Mouse (Mus musculus): Measurements from ENCODE around the gene Maml3.

Gene Maml3

DNA sequence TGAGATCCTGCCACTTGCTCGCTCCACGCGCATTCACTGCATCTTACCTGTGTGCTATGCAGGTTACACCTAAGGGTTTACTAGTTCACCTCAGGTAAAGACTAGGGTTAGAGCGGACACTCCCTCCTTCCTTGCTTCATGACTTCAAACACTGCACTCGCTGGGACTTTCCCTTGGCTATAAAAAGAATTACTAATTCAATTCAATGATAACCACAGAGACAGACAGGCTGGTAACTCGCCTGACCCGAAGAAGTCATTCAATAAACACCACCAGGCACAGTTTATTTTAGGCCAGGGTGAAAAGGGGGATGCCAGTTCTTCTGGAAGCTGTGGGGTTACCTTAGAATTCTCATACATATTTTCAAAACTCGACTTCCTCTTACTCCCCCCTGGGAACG lies 199.0 kb downstream of the Maml3 start:
- no peak for DNase-seq

- DNase-seq, result no peak
Measured at GRCm38 (mm10) chr3:51904357-51904855, 200.5 kb downstream of the Maml3 start.

GRCm38 (mm10) chr3:51901151-51901550 lies 203.7 kb downstream of the Maml3 start:
- DNase-seq, result no peak

GRCm38 (mm10) chr3:51894514-51894913 lies 210.4 kb downstream of the Maml3 start:
- DNase-seq, result no peak

GRCm38 (mm10) chr3:51891562-51892119 lies 213.2 kb downstream of the Maml3 start:
- DNase-seq, result no peak

- no peak for DNase-seq
Measured at GRCm38 (mm10) chr3:51890181-51890580, 214.7 kb downstream of the Maml3 start.

GRCm38 (mm10) chr3:51889776-51890175 lies 215.1 kb downstream of the Maml3 start:
- peak; percentile 53 for DNase-seq

DNA sequence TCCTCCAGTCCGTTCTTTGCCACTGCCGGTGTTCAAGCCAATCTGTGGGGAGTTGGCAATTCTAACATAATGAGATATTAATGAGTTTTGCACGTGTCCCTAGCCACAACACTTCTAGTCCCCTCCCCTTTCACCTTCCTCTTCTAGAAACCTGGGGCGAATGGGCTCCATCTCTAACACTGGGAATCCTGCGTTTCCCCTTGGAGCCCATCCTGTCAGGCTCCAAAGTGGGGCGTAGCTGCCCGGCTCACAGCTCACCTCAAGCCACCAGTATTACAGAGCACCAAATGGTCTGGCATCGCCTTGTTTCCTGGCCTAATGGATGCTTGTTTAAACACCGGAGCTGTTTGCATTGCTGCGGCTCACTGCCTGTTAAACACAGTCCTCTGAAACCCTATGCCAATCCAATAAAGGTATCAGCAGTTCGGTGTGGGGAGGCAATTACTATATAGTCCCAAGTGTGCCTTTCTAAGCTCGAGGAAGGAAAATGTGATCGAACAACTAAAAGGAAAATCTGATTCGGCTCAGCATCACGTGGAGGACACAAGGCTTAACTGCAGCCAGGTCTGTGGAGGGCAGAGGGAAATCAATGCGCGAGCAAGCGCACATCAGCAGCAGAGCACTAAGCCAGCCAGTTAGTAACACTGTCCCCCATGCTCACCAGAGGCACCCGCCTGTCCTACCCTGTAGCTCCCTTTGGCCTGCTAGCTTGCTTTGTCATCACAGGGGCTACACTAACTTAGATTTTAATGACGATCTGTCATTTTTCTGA lies 216.0 kb downstream of the Maml3 start:
- no peak for DNase-seq

GRCm38 (mm10) chr3:51888295-51888661 lies 216.6 kb downstream of the Maml3 start:
- DNase-seq, result no peak

DNA sequence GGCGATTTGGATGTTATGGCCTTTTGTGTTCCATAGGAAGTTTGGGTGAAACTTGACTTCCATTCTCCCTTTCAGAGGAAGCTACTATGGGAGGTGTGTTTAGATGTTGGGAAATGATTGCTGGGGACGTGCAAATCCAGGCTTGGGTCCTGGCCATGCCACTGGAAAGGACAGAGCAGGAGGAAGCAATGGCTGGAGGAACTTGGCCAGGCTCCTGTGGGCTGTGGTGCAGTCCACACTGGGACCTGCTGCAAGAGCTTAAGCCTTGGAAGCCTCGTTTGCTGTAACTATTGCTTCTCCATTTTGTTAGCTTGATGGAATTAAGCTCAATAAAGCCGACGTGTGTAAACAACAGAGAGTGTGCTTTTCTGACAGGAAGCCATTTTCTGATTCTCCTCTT lies 219.0 kb downstream of the Maml3 start:
- no peak for DNase-seq

DNA sequence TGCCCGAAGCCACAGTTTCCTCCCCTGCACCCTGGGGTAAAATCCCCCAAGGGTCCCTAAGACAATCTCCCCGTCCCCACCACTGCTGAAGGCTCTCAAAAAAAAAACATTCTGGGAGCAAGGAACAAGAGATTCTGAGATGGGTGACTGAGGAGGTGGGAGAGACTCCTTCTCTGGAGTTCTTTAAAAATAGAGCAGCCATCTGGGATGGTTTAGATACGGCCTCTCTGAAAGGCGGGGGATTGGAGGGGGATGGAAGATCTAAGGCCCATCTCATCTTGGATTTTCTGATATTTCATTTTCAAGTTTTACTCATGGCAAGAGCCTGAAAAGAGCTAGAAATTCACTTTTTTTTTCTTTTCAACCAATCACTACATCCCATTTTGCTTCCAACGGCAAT lies 219.4 kb downstream of the Maml3 start:
- no peak for DNase-seq

DNA sequence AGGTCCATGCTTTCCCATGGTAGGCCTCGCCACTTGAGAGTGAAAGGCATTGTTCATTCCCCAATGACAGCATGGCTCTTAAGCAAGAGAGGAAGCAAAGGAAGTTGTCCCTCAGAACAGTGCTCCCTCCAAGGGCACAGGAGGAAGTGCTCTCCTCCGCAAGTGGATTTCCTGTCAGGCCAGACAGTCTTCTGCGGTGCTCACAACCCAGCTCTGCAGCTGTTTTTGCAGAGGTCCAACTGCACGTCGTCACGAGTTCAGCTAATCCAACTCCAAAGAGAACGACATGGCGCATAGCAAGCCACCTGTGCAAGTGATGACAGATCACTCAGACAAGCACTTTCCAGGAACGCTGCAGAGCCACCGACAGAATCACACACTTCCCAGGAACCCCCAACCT lies 222.9 kb downstream of the Maml3 start:
- no peak for DNase-seq

DNA sequence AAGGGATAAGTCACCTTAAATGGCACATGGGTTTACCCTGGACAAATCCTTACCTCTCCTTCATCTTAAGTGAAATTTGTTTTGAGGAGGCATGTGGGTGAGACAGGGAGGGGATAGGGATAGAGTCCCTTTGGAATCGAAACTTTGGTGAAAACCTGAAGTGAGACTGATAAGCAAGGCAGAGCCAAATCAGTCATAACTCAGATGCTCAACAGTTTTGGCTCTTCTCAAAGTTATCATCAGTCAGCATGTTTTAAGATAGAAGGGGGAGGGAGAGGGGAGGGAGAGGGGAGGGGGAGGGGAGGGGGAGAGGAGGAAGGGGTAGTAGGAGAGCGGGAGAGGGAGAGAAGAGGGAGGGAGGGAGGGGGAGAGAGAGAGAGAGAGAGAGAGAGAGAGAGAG lies 223.5 kb downstream of the Maml3 start:
- DNase-seq, result no peak

DNA sequence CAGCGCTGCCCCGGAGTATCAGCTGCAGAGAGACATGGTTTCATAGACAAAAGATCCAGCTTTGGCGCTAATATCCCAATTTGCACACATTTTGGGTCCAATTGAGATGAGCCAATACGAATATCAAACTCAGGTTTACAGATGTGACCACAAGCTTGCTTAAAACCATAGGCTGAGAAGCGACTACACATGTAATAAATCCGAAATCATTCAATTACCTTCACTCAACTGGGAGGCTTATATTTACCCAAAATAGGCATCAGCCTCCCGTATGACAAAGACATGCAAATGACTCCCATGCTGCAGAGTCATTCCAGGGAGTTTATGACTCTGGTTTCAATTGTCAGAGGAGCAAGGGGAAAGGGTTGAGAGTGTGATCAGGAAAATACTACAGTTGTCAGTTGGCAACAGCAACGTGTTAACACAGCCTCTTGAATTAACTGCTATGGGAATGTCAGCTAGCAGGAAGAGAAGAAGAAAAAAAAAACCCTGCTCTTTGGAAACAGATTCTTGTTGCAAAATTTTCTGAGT lies 224.3 kb downstream of the Maml3 start:
- DNase-seq, result no peak

GRCm38 (mm10) chr3:51879211-51879610 lies 225.7 kb downstream of the Maml3 start:
- DNase-seq, result no peak

DNA sequence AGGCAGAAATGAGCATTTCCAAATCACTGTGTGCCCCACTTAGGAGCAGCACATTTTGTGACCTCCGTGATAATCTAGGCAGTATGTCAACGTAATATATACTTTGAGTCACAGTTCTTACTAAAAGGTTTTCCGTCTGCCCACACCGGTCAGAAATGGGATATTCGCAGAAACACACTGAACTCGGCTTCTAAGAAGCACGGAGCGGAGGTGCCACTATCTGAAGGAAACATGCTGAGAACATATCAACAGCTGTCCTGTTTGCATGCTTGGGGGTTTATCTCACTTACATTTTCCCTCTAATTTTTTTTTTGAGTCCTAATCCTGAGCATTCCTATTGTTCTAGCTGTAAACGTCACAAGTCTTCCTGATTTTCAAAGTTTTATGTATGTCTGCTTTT lies 226.3 kb downstream of the Maml3 start:
- no peak for DNase-seq

- no peak for DNase-seq
Measured at GRCm38 (mm10) chr3:51876729-51877128, 228.1 kb downstream of the Maml3 start.

DNA sequence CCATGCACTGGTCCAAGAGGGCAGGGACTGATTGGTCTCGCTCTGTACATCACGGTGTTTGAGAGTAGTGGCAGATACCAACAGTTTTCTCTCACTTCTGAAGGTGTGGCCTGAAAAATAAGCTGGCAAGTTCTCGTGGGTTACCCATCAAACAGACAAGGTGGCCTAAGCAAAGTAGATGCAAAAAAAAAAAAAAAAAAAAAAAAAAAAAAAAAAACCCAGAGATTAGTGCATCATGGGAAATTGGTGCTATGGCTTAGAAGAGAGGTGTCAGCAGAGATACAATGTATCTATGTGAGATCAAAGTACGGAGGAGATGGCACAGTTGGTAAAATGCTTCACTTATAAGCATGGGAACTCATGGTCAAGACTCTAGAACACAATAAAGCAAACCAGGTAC lies 229.2 kb downstream of the Maml3 start:
- DNase-seq, result no peak

DNA sequence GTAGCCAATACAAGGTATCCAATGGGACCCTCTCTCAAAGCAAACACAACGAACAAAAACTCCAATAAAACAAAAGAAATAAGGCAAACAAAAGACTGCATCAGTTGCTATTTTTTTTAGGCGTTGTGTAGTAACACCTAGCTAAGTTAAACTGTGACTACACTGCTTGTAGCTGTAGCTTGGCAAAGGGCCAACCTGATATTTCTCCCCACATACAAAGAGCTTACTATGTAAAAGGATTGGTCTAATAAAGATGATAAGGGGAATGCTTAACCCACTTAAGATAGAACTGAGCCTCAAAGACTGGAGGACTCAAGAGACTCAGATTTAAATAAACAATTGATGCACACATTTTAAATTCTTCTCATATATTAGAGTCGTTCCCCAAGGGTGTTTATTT lies 230.6 kb downstream of the Maml3 start:
- no peak for DNase-seq

- no peak for DNase-seq
Measured at GRCm38 (mm10) chr3:51872771-51873170, 232.1 kb downstream of the Maml3 start.

- DNase-seq, result no peak
Measured at GRCm38 (mm10) chr3:51871346-51871745, 233.5 kb downstream of the Maml3 start.

GRCm38 (mm10) chr3:51869980-51870379 lies 234.9 kb downstream of the Maml3 start:
- DNase-seq, result no peak

GRCm38 (mm10) chr3:51868857-51869256 lies 236.0 kb downstream of the Maml3 start:
- no peak for DNase-seq

GRCm38 (mm10) chr3:51866446-51866845 lies 238.4 kb downstream of the Maml3 start:
- no peak for DNase-seq

DNA sequence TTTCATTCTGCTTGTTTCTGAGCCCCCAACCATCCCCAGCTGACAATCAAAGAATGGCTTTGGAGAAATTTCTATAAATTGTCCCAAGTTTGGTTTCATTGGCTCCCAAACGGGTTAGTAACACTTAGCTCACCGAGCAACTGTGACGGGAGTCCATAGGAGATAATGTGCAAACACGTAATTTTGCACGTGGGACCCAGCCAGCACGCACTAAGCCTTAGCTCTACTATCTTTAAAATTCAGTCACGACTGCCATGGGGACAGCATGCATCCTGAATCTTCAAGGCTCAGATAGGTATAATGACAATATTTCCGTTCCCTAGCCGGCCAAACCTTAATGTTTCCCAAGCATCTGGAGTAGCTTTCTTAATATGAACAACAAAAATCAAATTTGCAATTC lies 243.2 kb downstream of the Maml3 start:
- no peak for DNase-seq
